Mouse (Mus musculus) testis, postnatal 14 days (tissue): ENCODE results near the gene Slc9a3r2.
A peak's percentile ranks its signal among the peaks of the same experiment; 100 is the strongest.
"Not testable (repeated sequence)": the region's sequence is repeated elsewhere in the genome, so short reads cannot be mapped to it uniquely, and the experiment has no call there.

Experiments used
- DNase-seq: peaks from one replicate; pipeline ENCODE4 v3.0.0; 2021; ENCODE audit warnings: low spot score

Gene Slc9a3r2

GRCm38 (mm10) chr17:24650070-24650616, at the start of gene Slc9a3r2:
Gene Slc9a3r2 (minus strand): TSS chr17:24650327.
- DNase-seq, result no peak

DNA sequence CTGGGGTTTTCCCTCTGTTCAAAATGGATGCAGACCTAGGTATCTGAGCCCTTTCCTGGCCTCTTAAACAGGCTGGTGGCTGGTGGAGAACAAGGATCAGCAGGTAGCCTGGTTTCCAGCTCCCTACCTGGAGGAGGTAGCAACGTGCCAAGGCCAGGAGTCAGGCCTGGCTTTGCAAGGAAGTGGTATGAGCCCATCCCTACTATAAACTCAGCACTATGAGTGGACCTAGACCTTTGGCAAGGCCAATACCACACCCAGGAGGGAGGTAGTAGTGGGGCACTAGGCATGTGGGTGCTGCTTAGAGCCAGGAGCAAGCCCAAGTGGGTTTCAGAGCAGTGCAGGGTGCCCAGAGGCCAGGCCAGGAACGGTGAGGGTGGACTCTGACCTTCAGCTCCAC, 49.3 kb upstream of the Slc9a3r2 start:
- DNase-seq, result no peak

GRCm38 (mm10) chr17:24698715-24699114, 48.6 kb upstream of the Slc9a3r2 start:
- DNase-seq, result no peak

DNA sequence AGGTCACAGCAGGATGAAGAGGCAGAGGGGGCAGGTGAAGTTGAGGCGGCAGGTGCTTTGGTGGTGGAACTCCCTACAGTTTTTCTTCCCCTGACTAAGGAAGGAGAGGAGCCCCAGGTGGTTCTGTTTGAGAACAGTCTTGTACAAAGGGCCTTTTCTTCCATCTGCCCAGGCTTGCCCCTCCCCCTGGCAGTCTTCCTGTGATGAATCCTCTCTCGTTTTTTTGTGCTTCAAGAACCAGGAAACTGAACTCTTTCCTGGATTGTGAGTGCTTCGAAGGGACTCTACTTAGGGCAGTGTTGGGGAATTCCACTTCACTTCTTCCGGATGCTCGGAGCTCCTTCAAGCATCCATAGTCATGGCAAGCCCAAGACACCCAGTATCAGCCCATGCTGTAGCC, 47.9 kb upstream of the Slc9a3r2 start:
- no peak for DNase-seq

GRCm38 (mm10) chr17:24696011-24696697, 46.0 kb upstream of the Slc9a3r2 start, which contains the start of the genes Gfer and Noxo1:
Gene Gfer (minus strand): TSS chr17:24696156.
Gene Noxo1 (plus strand): TSS chr17:24696234.
- peak; percentile 86 for DNase-seq

- DNase-seq, result no peak
Observed at GRCm38 (mm10) chr17:24695326-24696010, 45.3 kb upstream of the Slc9a3r2 start.

GRCm38 (mm10) chr17:24692385-24692784, 42.3 kb upstream of the Slc9a3r2 start:
- DNase-seq, result no peak

DNA sequence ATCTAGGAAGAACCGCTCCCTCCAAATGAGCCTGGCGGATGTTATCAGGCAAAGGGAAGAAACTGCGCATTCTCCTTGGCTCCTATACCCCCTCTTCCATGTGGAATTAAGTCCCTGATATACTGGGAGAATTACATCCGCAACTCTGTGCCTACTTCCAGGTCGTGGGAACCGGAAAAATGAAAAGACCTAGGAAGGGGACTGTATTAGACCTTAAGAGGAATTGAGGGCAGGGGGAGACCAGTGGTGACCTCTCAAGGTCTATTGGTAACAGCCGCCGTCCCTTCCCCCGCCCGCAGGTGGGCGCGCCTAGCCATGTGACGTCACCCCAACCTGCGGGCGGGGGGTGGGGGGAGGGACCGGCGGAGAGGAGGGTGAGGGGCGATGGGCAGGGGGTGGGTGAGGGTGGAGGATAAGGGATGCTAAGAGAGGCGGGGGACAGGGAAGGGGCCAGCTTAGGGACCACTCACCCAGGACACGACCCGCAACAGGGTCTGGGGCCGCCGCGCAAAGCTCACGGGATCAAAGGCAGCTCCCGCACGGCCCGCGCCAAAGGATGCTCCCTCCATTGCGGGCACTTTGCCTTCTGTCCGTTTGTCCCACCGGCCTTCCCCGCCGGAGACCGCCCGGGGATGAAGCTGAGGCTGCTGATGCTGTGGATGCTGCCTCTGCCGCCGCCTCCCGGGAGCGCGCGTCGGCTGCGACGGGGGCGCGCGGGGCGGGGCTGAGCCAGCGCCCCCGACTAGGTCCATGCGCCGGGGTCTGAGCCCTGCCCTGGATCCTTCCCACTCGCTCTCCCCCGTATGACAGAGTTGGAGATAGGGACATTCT, 39.3 kb upstream of the Slc9a3r2 start, which contains the start of gene Syngr3:
Gene Syngr3, minus strand, starts transcription at position 705 of the 831 bp plus-strand sequence.
- no peak for DNase-seq

DNA sequence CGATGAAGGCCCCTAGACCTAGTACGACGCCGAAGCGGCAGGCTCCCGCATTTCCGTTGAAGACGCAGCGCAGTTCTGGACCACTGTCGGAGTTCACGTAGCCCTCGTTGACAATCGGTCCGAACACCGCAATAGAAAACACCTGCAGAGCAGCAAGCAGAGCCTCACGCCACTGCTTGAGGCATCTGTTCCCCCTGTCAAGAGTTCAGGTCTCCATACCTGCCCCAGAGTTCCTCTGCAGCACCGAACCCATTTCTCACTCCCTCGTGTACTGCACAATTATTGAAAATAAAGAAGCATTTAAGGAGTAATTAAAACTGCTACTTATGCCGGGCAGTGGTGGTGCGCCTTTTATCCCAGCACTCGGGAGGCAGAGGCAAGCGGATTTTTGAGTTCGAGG, 37.5 kb upstream of the Slc9a3r2 start:
- DNase-seq, result no peak

GRCm38 (mm10) chr17:24687146-24687595, 37.0 kb upstream of the Slc9a3r2 start:
- DNase-seq, result peak; percentile 57

DNA sequence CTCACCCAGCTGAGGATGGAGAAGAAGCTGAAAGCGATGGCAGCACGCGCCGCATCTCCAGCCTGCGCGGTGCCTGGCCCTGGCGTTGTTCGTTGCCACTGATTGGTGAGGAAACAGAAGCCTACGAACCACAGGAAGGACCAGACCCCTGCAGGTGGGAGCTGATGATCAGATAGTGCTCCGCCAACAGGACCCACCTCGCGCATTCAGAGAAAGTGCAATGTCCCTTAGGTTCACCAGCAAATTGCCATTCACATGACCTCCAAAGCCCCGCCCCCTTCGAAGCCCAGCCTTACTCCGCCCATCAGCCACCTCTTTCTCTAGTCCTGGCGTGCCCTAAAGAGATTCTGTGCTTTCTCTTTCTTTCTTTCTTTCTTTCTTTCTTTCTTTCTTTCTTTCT, 36.4 kb upstream of the Slc9a3r2 start:
- no peak for DNase-seq

DNA sequence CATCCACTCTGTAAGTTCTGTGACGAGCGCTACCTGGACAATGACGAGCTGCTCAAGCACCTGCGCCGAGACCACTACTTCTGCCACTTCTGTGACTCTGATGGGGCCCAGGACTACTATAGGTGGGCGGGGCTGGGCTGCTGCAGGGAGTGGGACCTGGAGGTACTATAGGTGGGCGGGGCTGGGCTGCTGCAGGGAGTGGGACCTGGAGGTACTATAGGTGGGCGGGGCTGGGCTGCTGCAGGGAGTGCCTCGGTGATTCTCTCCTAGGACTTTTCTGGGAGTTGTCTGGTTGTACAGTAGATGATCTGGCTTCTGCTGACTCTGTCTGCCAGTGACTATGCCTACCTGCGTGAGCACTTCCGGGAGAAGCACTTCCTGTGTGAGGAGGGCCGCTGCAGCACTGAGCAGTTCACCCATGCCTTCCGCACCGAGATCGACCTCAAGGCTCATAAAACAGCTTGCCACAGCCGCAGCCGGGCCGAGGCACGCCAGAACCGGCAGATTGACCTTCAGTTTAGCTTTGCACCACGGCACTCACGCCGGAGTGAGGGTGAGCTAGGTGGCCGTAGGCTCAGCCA, 27.5 kb upstream of the Slc9a3r2 start:
- DNase-seq, result no peak

- DNase-seq, result no peak
Observed at GRCm38 (mm10) chr17:24676877-24677276, 26.8 kb upstream of the Slc9a3r2 start.

GRCm38 (mm10) chr17:24676187-24676586, 26.1 kb upstream of the Slc9a3r2 start:
- peak; percentile 45 for DNase-seq

- no peak for DNase-seq
Observed at GRCm38 (mm10) chr17:24674277-24674676, 24.1 kb upstream of the Slc9a3r2 start.

DNA sequence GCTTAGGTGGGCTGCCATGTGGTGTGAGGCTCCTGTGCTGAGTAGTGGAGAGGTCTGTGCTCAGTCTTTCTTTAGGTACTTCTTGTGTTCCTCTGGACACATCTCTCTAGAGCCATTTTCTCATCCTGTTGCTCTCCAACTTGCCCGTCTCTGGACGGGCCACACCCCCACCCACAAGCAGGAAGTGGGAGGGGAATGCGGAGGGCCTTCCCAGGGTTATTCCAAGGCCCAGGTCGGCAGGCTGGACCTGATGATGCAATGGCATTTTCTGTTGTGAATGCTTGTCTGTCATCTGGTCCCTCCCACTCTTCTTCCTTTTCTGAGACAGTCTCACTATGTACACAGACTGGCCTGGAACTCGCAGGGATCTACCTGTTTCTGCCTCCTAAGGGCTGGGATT, 22.0 kb upstream of the Slc9a3r2 start:
- DNase-seq, result no peak

DNA sequence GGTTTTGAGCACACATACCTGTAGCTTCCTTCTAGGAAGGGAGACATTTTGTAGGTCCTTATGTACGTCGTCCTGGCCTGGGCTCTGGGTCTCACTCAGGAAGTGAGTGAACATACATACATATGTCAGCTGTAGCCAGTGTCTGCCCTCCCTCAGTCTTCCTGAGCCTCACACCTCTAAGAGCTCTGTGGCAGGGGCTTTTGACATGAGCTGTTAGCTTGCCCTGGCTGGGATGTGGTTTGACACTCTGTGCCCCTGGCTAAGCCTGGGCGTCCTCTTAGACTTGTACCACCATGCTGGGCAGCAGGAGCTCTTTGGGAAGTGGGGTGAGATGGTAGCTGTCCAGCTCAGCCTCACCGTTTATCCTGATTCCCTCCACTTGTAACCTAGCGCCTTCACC, 21.2 kb upstream of the Slc9a3r2 start:
- DNase-seq, result no peak

- DNase-seq, result no peak
Observed at GRCm38 (mm10) chr17:24670246-24670844, 20.2 kb upstream of the Slc9a3r2 start.

DNA sequence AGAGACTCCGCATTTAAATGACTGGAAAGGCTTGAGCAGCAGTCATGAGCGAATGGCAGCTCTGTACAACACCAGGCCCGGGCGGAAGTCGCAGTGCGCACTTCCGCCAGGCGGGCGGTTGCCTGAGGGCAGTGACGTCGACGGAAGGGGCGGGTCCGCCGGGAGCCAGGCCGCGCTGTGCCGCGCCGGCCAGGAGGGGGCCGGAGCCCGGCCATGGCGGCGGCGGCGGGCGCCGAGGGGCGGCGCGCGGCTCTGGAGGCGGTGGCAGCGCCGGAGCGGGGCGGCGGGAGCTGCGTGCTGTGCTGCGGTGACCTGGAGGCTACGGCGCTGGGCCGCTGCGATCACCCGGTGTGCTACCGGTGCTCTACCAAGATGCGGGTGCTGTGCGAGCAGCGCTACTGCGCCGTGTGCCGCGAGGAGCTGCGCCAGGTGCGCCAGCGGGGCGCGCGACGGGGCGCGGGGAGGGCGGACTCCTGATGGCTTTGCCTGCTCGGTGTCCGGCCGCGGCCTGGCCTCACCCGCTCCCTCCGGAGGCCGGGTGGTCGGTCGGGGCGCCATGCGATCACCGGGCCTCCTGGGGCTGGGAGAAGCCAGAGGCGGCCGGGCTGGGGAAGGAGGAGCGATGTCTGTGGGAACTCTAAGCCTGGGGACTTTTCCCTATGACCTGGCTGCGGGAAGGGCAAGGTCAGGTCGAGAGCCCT, 19.6 kb upstream of the Slc9a3r2 start, which contains the start of gene Zfp598:
Gene Zfp598, plus strand, starts transcription at position 143 of the 701 bp plus-strand sequence.
- DNase-seq, result peak; percentile 93

DNA sequence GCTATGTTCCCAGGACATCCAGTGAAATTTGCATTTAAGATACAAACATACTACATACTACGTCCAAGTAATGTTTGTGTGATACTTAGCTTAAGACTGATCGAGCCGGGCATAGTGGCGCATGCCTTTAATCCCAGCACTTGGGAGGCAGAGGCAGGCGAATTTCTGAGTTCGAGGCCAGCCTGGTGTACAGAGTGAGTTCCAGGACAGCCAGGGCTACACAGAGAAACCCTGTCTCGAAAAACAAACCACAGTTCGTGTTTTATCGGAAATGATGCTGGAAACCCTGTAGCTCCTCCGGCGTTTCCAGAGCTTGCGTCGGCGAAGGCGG, 19.1 kb upstream of the Slc9a3r2 start:
- not testable (repeated sequence) for DNase-seq

DNA sequence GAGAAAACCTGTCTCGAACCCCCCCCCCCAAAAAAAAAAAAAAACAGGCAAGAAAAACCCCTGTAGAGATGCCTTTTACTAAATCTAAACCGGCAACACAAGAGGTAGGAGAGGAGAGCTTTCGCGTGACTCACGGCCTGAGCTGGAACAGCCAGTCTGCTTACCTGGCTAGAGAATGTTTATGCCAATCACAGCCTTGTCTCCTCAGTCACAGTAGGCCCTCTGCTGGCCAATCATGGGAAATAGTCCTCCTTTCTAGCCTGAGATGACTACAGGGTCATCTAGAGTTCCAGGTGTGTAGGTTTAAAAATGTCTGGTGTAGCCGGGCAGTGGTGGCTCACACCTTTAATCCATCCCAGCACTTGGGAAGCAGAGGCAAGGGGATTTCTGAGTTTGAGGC, 17.3 kb upstream of the Slc9a3r2 start:
- DNase-seq, result no peak
